Mouse (Mus musculus) megakaryocyte, embryonic 14.5 days (primary cell): ENCODE data around the gene Serpina1f.

Source experiments
- FLI1 ChIP-seq: IDR thresholded peaks from 2 replicates; pipeline ENCODE4 v1.6.1; 2012; ENCODE audit warnings: low read length, inconsistent platforms, mixed read lengths
- GATA1 ChIP-seq: IDR thresholded peaks from 3 replicates; pipeline ENCODE4 v1.6.1; 2012; ENCODE audit warnings: mixed read lengths, low read length, inconsistent platforms, borderline replicate concordance

- TF ChIP-seq FLI1 (no peak), GATA1 (no peak)
These were observed 13.6 kb downstream of the Serpina1f start for GRCm38 (mm10) chr12:103681739-103682138.
